Mouse (Mus musculus) retina, postnatal 7 days (tissue): ENCODE measurements at regions not wholly inside any gene's neighbourhood (a gene's known extent, or its start where the extent isn't known, plus 50 kb on each side); places are given as distances from the start of the nearest gene placed in this dataset.

Experiments used
- DNase-seq: peaks from one replicate; pipeline ENCODE4 v3.0.0-alpha.2; 2012; ENCODE audit warnings: low read depth, low spot score

DNA sequence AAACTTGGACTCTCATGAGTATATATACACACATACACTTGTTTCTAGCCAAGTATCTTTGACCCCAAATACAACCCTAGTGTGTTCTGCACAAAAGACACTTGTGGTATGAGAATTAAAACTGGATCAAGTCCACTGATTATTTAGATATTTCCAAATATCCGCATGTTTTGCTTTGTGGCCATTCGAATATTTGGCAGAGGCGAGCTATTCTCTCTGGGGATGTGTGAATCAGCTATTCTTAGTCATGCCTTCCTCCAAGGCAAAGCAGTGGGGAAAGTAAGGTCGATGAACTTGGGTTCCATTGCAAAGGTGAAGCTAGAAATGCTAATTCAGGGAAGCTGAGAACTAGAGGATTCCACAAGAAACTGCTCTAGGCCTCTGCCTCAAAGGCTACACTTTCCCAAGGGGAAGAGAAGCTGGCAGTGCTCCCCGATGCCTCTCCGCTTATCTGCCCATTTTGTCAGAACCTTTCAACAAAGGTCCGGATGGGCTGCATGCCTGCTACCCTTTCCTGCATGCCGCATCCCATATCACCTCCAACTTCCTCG, 154.4 kb downstream of the Snx19 start:
- DNase-seq, result no peak

GRCm38 (mm10) chr9:30580500-30580899, 153.6 kb downstream of the Snx19 start:
- DNase-seq, result no peak

GRCm38 (mm10) chr9:30578213-30578612, 151.3 kb downstream of the Snx19 start:
- DNase-seq, result no peak

- DNase-seq, result no peak
These were observed 150.3 kb downstream of the Snx19 start for GRCm38 (mm10) chr9:30577243-30577642.

GRCm38 (mm10) chr9:30575531-30575930, 148.6 kb downstream of the Snx19 start:
- no peak for DNase-seq

DNA sequence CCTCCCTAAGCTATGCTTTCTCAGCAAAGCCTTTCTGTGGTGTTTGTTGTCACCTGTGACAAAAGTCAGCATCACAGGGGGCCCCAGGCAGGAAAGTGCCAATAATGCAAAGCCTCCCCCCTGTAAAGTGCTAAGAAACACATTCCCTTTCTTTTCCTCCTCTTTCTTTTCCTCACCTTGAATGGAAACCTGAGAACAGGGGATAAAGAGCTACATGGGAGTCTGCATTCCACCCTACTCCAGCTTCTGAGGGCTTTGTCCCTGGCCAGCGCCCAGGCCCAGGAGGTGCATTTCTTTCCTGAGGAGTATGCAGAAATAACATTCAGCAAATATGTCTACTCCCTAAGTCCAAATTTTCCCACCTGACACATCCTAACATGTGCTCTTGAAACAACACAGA, 146.4 kb downstream of the Snx19 start:
- DNase-seq, result no peak

DNA sequence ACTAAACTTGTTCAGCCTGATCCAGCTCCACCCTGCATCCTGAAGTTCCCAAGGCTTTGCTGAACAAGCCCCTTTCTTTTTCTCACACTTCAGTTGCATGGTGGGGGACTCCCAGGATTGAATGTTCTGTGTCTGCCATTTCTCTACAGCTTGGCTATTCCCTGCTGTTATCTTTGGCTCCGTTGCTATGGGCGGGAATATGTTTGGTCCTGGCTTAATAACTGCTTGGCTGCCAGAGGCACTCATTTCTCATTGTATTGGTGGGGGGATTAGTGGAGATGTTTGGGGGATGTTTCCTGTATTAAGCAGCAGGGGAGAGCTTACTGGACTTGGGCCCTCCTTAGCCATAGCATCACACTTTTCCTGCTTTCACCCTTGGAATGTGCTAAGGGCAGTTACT, 144.1 kb downstream of the Snx19 start:
- DNase-seq, result no peak

- DNase-seq, result no peak
These were observed 138.1 kb downstream of the Snx19 start for GRCm38 (mm10) chr9:30564765-30565680.

- DNase-seq, result no peak
These were observed 136.5 kb downstream of the Snx19 start for GRCm38 (mm10) chr9:30563399-30563798.

DNA sequence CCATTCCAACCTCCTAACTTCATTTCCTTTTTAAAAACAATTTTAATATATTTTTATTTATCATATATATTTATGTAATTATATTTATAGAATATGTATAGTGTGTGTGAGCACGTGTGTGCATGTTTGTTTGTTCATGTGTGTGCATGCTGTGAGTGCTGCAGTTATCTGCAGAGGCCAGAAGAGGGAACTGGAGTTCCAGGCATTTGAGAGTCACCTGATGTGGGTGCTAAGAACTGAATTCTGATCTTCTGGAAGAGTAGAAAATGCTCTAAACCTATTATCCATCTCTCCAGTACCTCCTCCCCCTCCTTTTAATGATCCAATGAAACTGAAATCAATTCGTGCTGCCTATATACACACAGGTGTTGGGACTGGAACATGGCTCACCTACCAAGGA, 128.0 kb downstream of the Snx19 start:
- DNase-seq, result no peak

DNA sequence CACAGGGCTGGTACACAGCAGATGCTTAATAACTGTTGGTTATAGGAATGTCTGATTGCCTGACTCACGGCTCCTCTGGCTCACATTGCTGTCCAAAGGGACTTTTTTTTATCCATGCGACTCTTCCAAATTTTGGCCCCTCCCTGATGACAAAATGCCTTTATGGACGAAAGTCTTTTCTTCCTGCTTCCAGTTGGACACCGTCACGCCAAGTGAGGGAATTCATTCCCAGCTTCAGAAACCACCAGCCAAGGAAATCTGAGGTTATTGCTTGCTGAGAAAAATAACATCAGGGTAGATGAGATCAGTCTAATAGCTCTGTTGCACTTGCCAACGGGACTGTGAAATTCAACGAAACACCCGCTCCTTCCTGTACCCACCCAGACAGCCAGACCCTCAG, 125.8 kb downstream of the Snx19 start:
- DNase-seq, result no peak

DNA sequence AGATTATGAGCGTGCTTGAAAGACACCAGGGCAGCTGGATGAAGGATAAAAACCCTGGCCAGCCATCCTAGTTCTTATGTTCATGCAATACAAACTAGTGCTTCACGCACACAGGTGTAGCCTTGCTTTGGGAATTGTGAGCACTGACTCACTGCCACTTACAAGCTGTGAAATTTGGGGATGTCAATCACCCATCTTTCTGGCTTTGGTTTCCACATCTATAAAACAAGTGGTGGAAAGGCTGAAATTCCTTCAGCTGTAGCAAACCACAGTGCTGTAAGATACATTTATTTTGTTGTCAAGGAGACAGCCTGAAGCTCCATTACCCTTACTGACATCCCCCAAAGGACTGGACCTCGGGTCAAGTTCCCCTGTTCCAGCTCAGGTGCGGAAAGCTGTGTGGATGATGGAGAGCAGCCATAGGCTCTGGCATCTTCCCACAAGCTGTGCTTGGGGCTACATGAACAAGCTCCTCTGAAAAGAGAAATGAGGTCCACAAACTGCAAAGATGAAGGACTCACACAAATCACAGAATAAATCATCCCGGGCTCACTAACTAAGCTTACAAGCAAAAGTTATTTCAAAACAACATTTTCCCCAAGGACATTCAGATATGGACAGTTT, 123.1 kb downstream of the Snx19 start:
- DNase-seq, result no peak

GRCm38 (mm10) chr9:30539858-30540257, 113.0 kb downstream of the Snx19 start:
- DNase-seq, result no peak

- DNase-seq, result no peak
These were observed 109.7 kb downstream of the Snx19 start for GRCm38 (mm10) chr9:30536508-30537100.

DNA sequence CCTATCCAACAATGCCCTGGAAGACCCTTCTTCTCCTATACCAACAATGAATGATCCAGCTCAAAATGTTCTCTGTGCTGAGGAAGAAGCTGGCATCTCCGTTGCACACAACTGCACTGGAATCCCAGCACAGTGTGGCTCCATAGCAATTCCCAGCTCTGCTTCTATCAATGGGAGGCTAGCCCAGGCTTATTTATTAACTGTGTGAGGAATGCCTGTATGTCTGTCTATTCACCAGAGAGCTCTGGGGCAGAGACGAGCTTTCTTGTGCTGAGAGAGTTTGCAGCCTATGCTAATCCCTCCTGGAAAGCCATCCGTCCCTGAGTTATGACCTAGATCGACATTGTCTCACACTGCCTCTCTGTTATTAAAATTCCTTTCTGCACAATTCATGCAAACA, 108.1 kb downstream of the Snx19 start:
- no peak for DNase-seq

DNA sequence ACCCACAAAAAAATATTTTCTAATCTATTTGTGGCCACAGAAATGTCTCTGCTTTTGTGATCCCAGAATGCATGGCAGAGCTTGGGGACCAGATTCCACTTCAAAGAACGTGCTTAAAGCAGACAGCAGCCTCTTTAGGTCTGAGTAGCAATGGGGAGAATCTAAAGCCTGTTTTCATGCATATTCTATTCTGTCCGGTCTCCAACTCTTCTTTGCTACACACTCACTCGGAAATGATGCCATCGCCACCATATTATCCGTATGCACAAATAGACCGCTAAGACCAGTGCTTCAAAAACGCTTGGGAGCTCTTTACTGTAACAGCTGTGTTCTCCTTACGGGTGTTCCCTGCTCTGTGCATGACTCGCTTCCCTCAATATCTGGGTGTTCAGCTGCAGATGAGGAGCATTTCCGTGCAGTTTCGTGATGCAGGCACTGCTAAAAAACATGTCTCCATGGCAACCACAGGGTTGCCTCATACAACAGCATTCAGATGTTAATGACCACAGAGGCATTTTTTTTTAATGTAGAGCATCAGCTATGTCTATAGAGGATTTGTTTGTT, 107.0 kb downstream of the Snx19 start:
- no peak for DNase-seq

DNA sequence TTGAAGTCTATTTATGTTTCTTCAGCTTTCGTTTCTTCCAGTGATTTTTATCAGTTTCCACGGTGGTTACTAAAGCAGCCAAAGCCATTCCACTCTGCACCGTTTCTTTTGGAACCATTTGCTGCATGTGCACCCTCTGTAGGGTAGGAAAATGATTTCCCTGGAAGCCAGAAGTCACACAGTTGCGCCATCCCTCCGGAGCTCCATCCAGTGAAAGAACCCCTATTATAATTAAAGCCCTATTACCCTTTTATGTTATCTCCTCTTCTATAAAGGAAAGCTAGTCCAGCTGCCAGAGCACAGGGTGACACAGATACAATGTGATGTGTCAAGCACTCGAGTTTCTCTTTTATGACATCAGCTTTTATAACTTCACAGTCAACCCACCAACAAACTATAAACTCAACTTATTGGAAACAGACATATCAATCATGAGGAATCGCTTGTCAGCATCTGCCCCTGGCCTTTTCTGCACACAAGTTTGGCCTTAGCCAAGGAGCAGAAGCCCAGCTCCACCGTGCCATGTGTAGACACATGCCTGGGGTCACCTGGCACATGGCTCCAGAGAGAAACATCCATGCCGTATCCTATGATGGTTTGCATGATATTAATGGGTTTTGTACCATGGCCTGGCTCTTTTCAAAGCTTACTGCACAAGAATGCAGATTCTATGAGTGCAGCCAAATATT, 106.3 kb downstream of the Snx19 start:
- DNase-seq, result no peak

DNA sequence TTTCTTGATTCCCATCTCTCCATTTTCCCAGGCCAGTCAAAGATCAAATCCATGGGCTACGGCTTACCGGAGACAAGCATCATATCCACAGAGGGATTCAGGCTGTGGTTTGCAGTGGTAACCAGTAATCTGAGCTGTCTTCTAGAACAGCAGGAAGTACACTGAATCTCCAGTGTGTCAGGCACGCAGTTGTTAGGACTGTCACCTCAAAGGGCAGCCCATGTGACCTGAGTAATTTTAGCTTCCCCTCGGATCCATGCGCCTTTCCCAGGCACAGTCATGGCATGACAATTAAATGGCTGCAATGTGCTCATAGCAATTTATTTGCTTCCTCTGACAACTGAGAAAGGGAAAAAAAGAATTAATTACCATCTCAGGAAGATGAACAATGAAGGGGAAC, 98.2 kb downstream of the Snx19 start:
- no peak for DNase-seq

DNA sequence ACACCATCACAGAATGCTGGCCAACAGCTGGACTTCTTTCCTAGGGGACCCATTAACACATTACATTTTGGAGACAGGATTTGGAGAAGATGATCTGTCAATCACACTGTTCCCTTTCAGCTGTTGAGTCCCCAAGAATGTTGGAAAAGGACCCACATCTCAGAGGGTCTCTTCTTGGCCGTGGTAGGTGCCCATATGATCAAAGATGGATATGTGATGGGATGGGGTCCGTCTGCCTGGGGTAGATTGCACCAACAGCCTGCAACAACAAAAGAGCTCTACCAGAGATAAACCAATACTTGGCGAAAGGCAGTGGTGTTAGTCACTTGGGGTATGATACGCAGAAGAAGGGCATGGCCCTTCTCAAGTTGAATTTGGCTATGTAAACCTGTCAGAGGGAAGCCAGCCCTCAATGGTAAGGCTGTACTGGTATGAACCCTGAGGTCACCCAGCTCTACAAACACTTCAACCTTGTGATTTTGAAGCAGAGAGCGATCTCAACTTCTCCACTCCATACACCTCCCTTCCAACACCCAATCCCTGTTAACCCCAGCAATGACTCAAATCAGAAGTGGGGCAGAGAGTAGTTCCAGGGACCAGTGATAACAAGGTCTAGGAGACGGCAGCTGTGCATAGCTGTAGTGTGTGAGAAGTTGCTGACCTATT, 97.6 kb downstream of the Snx19 start:
- no peak for DNase-seq

GRCm38 (mm10) chr9:30523852-30524251, 96.9 kb downstream of the Snx19 start:
- DNase-seq, result no peak
